Mouse (Mus musculus): Measurements from ENCODE around the gene Ptpn21. TPM values are rescaled to one million over a fixed set of nuclear protein-coding genes. Genes with fewer than 3 reads are reported as not detected.

The Ptpn21 gene
- polyA plus RNA-seq, 1 experiment from 2014 or later: 10.6 TPM

- Histone ChIP-seq H3K4me3 (replicated peaks) (no peak overlapping the region), H3K9ac (no peak overlapping the region), H3K27ac (replicated peaks) (no peak overlapping the region), H3K27me3 (no peaks in the 10 kb centered on the region), H3K4me1 (no peaks in the 10 kb centered on the region), H3K4me2 (replicated peaks) (no peak overlapping the region), H3K36me3 (peaks cover 35% of the 10 kb centered on the region), H3K9me3 (replicated peaks) (no peaks in the 10 kb centered on the region)
- WGBS: 77% methylated on average over 11 of the region's 11 CpGs
- no peak for ATAC-seq (ENCODE audit: insufficient number of reproducible peaks, low FRiP score, low TSS enrichment, low read depth)
Measured at GRCm38 (mm10) chr12:98683171-98683570, 54.0 kb downstream of the Ptpn21 start.

GRCm38 (mm10) chr12:98682196-98682595 is 55.0 kb downstream of the Ptpn21 start:
- WGBS: 84% methylated on average over 15 of the region's 15 CpGs

DNA sequence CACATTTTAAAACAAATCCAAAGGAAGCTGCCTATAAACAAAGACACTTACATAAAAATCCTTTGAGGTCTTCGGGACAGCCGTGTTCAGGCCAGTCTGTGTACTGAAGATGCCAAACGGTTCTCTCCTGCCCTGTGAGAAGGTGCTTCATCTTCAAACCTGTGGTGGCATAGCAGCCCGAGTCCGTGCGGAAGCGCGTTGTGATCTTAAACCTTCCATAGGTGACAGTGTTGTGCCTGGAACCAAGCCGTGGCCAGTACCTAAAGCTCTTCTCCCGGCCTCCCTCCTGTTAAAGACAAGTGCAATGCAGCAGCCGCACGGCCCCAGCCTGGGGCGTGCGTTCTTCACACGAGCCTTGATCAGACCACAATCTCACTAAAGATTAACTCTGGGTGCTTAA is 57.3 kb downstream of the Ptpn21 start:
- H3K4me1 ChIP-seq: no peaks in the 10 kb centered on the region
- 88% methylated on average over 15 of the region's 15 CpGs for WGBS
- no peak overlapping the region for H3K27ac ChIP-seq (replicated peaks)
- H3K4me2 ChIP-seq (replicated peaks): no peak overlapping the region
- H3K4me3 ChIP-seq (replicated peaks): no peak overlapping the region
- no peaks in the 10 kb centered on the region for H3K9me3 ChIP-seq (replicated peaks)
- ATAC-seq (ENCODE audit: insufficient number of reproducible peaks, low FRiP score, low TSS enrichment, low read depth): no peak
- peaks cover 35% of the 10 kb centered on the region for H3K36me3 ChIP-seq
- H3K27me3 ChIP-seq: no peaks in the 10 kb centered on the region
- H3K9ac ChIP-seq: no peak overlapping the region

More at GRCm38 (mm10) chr12:98682196-98682595, 55.0 kb downstream of the Ptpn21 start:
- Histone ChIP-seq H3K4me2 (replicated peaks) (no peak overlapping the region), H3K4me3 (replicated peaks) (no peak overlapping the region), H3K27ac (replicated peaks) (no peak overlapping the region), H3K9ac (no peak overlapping the region), H3K36me3 (peaks cover 35% of the 10 kb centered on the region), H3K4me1 (no peaks in the 10 kb centered on the region), H3K9me3 (replicated peaks) (no peaks in the 10 kb centered on the region), H3K27me3 (no peaks in the 10 kb centered on the region)
- no peak for ATAC-seq (ENCODE audit: insufficient number of reproducible peaks, low FRiP score, low TSS enrichment, low read depth)

DNA sequence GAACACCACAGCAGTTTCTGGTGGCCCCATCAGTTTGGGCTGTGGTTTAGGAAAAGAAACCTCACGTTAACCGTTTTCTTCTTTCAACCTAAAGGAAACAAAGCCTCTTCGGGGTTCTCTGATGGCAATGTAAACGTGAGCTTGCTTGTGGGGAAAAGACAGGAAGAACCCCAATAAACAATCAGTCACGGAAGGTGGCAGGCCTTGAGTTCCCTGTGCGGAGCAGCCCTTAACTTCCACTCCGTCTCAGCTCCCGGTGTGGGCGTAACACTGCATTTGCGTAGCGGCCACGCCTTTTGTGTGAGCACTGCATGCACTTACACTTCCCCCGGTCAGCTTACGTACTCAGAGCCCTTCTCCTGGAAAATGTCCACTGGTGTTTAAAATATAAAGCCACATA is 59.9 kb downstream of the Ptpn21 start:
- ATAC-seq (ENCODE audit: insufficient number of reproducible peaks, low FRiP score, low TSS enrichment, low read depth): no peak
- Histone ChIP-seq H3K9me3 (replicated peaks) (no peaks in the 10 kb centered on the region), H3K4me3 (replicated peaks) (no peak overlapping the region), H3K36me3 (peaks cover 32% of the 10 kb centered on the region), H3K4me2 (replicated peaks) (no peak overlapping the region), H3K27me3 (no peaks in the 10 kb centered on the region), H3K9ac (no peak overlapping the region), H3K4me1 (0 out of 2 replicates have a peak, but pooled peaks cover 3% of the 10 kb centered on the region), H3K27ac (replicated peaks) (no peak overlapping the region)
- 53% methylated on average over 14 of the region's 14 CpGs for WGBS

GRCm38 (mm10) chr12:98676861-98677260 is 60.3 kb downstream of the Ptpn21 start:
- H3K4me2 ChIP-seq (replicated peaks): no peak overlapping the region
- WGBS: 88% methylated on average over 6 of the region's 6 CpGs
- H3K4me1 ChIP-seq: 0 out of 2 replicates have a peak, but pooled peaks cover 3% of the 10 kb centered on the region
- H3K4me3 ChIP-seq (replicated peaks): no peak overlapping the region
- ATAC-seq (ENCODE audit: insufficient number of reproducible peaks, low FRiP score, low TSS enrichment, low read depth): no peak
- peaks cover 27% of the 10 kb centered on the region for H3K36me3 ChIP-seq
- no peaks in the 10 kb centered on the region for H3K9me3 ChIP-seq (replicated peaks)
- no peak overlapping the region for H3K27ac ChIP-seq (replicated peaks)
- H3K9ac ChIP-seq: no peak overlapping the region
- no peaks in the 10 kb centered on the region for H3K27me3 ChIP-seq

DNA sequence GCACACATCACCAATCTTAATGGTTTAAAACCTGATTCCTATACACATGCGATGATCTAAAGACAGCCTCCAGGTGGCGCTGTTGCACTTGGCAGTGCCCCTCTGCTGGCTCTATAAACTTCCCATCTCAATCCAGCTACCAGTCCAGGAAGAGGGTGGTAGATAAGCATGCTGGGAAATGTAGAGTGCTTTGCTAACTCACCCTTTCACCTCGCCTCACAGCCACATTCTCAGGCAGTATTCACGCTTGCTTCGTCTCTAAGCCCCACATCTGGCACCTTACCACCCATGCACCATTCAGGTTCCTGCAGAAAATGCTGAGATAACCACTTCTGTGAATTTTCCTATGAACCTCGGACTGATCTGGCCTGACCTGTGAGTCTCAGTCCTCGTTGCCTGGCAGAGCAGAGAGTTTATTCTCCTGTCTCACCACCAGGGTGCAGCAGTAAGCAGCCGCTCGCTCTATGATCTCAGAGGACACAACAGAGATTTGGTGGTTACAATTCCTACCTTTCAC is 62.5 kb downstream of the Ptpn21 start:
- no peaks in the 10 kb centered on the region for H3K27me3 ChIP-seq
- H3K4me2 ChIP-seq (replicated peaks): peak overlapping the region; percentile 49
- H3K36me3 ChIP-seq: peaks cover 19% of the 10 kb centered on the region; the same call in 1 of the 2 replicates
- peak; percentile 86 for ATAC-seq (ENCODE audit: insufficient number of reproducible peaks, low FRiP score, low TSS enrichment, low read depth)
- 12% methylated on average over 9 of the region's 9 CpGs for WGBS
- peak overlapping the region; percentile 34 for H3K4me3 ChIP-seq (replicated peaks)
- H3K9me3 ChIP-seq (replicated peaks): no peaks in the 10 kb centered on the region
- H3K27ac ChIP-seq (replicated peaks): 0 out of 2 replicates have a peak overlapping the region, but pooled peaks have one; percentile 71
- no peak overlapping the region for H3K9ac ChIP-seq
- 0 out of 2 replicates have a peak, but pooled peaks cover 3% of the 10 kb centered on the region for H3K4me1 ChIP-seq

DNA sequence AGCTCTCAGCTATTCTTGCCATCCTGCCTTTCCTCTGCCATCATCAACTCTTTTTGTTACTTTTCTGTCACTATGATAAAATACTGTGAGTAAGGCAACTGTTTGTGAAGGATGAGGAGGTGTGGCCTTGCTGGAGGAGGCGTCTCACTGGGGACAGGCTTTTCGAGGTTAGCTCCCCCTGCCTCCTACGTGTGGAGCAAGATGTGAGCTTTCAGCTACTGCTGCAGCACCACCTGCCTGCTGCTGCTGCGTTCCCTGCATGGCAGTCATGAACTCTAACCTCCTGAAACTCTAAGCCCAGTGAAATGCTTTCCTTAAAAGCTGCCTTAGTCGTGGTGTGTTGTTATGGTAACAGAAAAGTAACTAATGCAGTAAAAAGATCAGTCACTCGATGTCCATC is 63.3 kb downstream of the Ptpn21 start:
- no peaks in the 10 kb centered on the region for H3K27me3 ChIP-seq
- no peak overlapping the region for H3K4me3 ChIP-seq (replicated peaks)
- H3K27ac ChIP-seq (replicated peaks): no peak overlapping the region
- no peak overlapping the region for H3K9ac ChIP-seq
- 0 out of 2 replicates have a peak, but pooled peaks cover 3% of the 10 kb centered on the region for H3K4me1 ChIP-seq
- ATAC-seq (ENCODE audit: insufficient number of reproducible peaks, low FRiP score, low TSS enrichment, low read depth): no peak
- no peaks in the 10 kb centered on the region for H3K9me3 ChIP-seq (replicated peaks)
- peaks cover 14% of the 10 kb centered on the region; the same call in 1 of the 2 replicates for H3K36me3 ChIP-seq
- H3K4me2 ChIP-seq (replicated peaks): no peak overlapping the region
- 59% methylated on average over 6 of the region's 6 CpGs for WGBS

- Histone ChIP-seq H3K36me3 (peaks cover 3% of the 10 kb centered on the region; the same call in 1 of the 2 replicates), H3K4me3 (replicated peaks) (no peak overlapping the region), H3K4me1 (0 out of 2 replicates have a peak, but pooled peaks cover 3% of the 10 kb centered on the region), H3K9ac (no peak overlapping the region), H3K4me2 (replicated peaks) (no peak overlapping the region), H3K9me3 (replicated peaks) (no peaks in the 10 kb centered on the region), H3K27ac (replicated peaks) (no peak overlapping the region), H3K27me3 (no peaks in the 10 kb centered on the region)
- no peak for ATAC-seq (ENCODE audit: insufficient number of reproducible peaks, low FRiP score, low TSS enrichment, low read depth)
- 79% methylated on average over 4 of the region's 4 CpGs for WGBS
Measured at GRCm38 (mm10) chr12:98670429-98670828, 66.8 kb downstream of the Ptpn21 start.

- Histone ChIP-seq H3K4me2 (replicated peaks) (no peak overlapping the region), H3K27me3 (no peaks in the 10 kb centered on the region), H3K9ac (no peak overlapping the region), H3K36me3 (peaks cover 3% of the 10 kb centered on the region; the same call in 1 of the 2 replicates), H3K4me1 (0 out of 2 replicates have a peak, but pooled peaks cover 3% of the 10 kb centered on the region), H3K4me3 (replicated peaks) (no peak overlapping the region), H3K9me3 (replicated peaks) (no peaks in the 10 kb centered on the region), H3K27ac (replicated peaks) (no peak overlapping the region)
- no peak for ATAC-seq (ENCODE audit: insufficient number of reproducible peaks, low FRiP score, low TSS enrichment, low read depth)
- WGBS: 84% methylated on average over 5 of the region's 5 CpGs
Measured at GRCm38 (mm10) chr12:98669864-98670263, 67.3 kb downstream of the Ptpn21 start.

DNA sequence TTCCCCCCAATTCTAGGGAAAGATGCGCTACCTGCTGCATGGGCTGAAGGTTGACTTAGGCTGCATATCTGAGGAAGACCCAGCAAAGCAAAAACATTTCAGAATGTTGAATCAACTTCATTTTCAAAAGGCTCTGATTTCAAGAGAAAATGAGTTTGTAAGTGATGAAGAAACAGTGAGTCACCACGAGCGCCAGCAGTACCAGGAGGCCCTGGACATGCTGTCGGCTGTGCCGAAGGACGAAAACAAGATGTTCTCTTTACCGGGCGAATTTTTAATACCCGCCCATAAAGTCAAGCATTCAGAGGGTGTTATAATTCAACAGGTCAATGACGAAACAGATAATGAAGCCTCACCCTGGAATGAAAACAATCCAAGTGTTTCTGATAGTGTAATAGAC is 68.1 kb downstream of the Ptpn21 start:
- WGBS: 88% methylated on average over 10 of the region's 10 CpGs
- Histone ChIP-seq H3K27ac (replicated peaks) (no peak overlapping the region), H3K27me3 (no peaks in the 10 kb centered on the region), H3K9ac (no peak overlapping the region), H3K4me3 (replicated peaks) (no peak overlapping the region), H3K4me1 (no peaks in the 10 kb centered on the region), H3K9me3 (replicated peaks) (no peaks in the 10 kb centered on the region), H3K4me2 (replicated peaks) (no peak overlapping the region), H3K36me3 (peaks cover 3% of the 10 kb centered on the region; the same call in 1 of the 2 replicates)
- ATAC-seq (ENCODE audit: insufficient number of reproducible peaks, low FRiP score, low TSS enrichment, low read depth): no peak

GRCm38 (mm10) chr12:98668132-98668814 is 68.9 kb downstream of the Ptpn21 start:
- Histone ChIP-seq H3K4me2 (replicated peaks) (no peak overlapping the region), H3K4me1 (no peaks in the 10 kb centered on the region), H3K27ac (replicated peaks) (no peak overlapping the region), H3K9me3 (replicated peaks) (no peaks in the 10 kb centered on the region), H3K9ac (no peak overlapping the region), H3K36me3 (peaks cover 3% of the 10 kb centered on the region; the same call in 1 of the 2 replicates), H3K27me3 (no peaks in the 10 kb centered on the region), H3K4me3 (replicated peaks) (no peak overlapping the region)
- no peak for ATAC-seq (ENCODE audit: insufficient number of reproducible peaks, low FRiP score, low TSS enrichment, low read depth)
- WGBS: 52% methylated on average over 10 of the region's 10 CpGs
